Mouse (Mus musculus) gonadal fat pad, adult 2 months (tissue): ENCODE measurements around the gene Ube2e1. TPM values are rescaled to one million over a fixed set of nuclear protein-coding genes. Genes with fewer than 3 reads are reported as not detected.
"Not testable (repeated sequence)": the region's sequence is repeated elsewhere in the genome, so short reads cannot be mapped to it uniquely, and the experiment has no call there.

Experiments
- DNase-seq: peaks from one replicate; pipeline ENCODE4 v3.0.0-alpha.2; 2012; ENCODE audit warnings: low read depth
- polyA plus RNA-seq: library from polyadenylated mRNA; depleted of rRNA; stranded (reverse); fragments of >200 nt; gene quantifications from 2 replicates; pipeline ENCODE4 v1.2.3, GENCODE M21; 2012

Ube2e1 gene
- polyA plus RNA-seq, 1 experiment: 37.7 TPM

DNA sequence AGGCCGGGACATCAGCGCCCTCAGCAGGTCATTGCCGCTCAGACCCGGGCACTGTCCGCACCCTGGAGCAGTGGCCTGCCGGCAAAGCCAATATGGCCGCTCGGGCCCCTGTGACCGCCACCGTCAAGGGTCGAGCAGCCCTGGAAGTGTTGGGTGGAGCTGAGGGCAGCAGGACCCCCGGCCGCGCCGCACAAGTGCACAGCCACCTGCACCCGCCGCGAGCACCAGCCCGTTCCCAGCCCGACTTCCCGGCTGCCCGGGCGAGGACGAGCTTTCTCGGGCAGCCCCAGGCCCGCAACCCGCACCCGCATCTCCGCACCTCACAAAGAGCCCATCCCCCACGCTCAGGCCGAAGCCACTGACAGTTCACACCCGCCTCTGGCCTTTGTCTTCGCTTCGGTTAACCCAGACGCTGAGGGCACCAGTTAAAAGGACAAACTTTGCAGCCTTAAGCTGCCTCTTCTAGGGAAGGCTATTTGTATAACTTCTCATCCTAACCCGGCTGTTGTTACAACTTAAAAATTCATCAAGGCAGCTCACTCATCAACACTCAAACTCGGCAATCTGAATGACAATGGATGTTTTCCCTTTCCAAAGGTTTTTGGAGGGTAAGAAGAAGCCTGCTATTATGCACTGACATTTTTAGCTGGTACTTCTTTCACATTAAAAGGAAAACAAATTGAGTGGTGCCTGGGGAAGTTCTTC is 4.5 kb downstream of the Ube2e1 start:
- no peak for DNase-seq

DNA sequence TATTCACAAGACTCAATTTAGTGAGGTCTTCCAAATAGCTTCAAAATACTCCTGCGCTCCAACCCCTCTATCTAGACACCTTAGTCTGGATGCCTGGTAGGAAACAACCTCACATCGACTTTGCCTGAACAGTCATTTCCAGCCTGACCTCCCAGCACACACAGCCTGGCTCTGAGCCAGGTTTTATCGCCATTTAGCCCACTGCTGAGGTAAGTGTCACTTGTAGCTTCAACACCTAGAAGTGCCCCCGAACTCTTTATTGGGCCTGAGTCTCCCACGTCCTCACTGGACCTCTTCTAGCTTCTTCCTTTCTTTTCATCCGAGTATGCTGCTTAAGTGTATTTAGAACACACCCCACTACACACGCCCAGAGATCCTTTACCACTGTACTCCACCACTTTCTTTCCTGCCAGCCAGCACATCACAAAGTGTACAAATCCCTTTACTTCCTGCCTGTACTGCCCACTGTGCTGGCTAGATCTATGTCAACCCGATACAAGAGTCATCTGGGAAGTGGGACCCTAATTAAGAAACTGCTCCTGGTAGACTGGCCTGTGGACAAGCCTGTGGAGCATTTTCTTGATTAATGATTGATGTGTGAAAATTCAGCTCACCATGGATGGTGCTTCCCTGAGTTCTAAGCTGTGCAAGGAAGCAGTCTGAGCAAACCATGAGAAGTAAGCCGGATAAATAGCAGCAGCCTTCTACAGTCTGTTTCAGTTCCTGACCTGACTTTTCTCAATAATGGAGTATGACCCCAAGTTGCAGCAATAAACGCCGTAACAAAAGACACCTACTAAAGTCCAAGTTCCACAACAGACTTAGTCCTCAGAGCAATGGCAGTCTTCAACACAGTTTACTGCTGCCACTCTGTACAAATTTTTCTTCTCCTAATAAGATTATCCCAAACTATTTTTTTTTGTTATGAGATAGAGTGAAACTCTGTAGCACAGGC is 13.9 kb downstream of the Ube2e1 start:
- DNase-seq: no peak

DNA sequence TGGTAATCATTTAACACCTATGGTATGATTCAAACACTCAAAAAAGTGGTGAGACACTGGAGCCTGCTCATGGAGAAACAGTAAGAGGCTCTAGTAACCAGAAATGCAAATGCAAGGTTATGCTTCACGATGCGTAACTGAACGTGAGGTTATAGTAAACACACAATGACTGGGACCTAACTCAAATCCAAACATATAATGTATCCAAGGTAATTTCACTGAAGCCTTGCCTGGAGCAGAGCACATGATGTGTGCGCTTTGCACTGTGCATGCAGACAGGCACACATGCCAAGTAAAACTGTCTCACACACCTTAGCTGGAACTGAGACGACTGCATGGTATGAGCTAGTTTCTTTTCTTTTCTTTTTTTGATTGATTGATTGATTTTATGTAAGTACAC is 27.5 kb downstream of the Ube2e1 start:
- no peak for DNase-seq

DNA sequence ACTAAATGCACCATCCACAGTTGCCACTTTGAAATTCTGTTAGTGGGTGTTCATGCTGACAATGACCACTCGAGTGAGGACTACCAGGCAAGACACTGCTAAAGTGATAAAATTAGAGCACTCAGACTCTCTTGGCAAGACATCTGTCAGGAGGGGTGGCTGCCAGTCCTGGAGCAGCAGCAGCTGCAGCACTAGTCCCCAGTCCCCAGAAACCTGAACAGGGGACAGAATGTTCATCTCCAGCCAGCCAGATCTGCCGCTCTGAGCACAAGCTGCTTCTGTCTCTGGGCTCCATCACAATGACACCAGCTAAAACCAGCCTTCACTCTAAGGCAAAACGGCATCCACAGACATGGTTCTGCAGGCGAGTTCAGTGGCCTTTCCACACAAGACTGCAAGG is 28.4 kb downstream of the Ube2e1 start:
- no peak for DNase-seq

DNA sequence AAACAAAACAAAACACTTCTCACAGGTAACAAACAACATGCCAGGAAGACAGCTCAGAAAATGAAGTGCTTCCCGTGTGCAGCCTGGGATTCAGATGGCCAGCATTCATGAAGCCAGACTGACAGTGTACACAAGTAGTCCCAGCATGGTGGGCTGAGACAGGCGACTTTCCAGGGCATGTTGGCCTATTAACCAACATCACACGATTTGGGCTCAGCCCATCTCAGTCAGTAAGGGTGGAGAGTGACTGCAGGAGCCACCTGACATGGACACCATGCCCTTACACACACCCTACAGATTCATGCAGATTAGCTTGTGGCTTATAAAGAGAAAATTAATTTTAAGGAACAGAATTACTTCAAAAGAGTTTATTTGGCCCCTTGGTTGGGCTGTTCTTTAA is 28.9 kb downstream of the Ube2e1 start:
- DNase-seq: no peak

DNA sequence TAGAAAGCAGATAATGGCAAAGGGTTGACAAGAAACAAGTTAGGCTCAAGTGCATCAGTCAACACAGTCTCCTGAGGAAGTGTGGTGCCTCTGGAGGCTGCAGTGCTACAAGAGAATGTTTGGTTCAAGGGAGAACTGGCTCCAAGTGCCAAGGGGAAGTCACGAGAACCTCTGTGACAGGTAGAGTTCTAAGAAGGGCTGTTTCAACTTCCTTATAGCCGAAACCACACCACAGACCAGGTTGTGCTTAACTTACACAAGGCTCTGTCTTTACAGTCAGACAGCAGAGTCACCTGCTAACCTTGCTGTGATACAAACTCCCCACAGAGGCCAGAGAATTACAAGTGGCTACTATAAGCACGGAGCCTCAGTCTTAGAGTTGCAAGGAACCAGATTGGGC is 30.1 kb downstream of the Ube2e1 start:
- DNase-seq: no peak

DNA sequence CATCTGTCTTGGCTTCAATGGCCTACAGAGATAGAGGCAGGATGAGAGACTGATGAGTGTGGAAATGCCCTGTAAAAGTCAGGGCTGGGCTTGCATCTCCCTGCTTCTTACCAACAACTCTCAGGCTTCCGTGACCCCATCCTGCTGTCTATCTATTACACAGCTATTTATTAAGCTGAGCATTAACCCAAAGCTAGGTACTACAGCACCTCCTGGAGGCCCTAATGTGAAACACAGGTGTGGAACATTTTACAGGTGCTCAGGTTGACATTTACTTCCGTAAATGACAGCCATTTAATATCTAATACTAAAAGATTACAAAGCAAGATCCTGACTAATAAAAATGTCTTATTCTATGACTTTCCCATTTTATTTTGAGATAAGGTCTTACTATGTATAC is 31.0 kb downstream of the Ube2e1 start:
- no peak for DNase-seq

DNA sequence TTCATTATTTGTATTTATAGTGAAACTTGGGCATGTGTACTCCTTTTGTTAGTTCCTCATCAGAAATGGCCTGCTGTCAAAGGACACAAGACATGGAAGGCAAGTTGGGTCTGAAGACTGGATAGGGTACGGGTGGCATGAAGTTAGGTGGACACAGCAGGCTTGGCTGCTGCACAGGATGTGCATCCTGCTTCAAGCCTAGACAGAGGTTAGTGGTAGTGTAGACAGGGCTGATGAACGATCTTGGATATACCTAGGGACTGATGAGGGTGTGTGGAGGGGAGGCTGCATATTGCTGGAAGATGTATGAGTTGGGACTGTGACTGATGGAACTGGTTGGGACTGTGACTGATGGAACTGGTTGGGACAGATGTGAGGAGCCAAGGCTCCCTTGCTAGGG is 32.8 kb downstream of the Ube2e1 start:
- DNase-seq: no peak

DNA sequence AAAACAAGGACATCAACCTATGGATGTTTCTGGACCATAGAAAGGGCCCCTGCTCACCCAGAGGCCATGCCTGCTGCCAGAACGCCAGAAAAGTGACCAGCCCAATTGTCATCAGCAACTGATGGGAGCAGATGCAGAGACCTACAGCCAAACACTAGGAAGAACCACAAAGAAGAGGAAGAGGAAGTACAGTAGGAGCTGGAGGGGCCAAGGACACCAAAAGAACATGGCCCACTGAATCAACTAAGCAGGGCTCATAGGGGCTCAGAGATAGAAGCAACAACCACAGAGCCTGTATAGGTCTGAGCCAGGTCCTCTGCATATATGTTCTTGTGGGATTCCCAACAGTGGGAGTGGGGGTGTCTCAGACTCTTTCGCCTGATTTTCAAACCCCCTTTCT is 34.2 kb downstream of the Ube2e1 start:
- DNase-seq: no peak

DNA sequence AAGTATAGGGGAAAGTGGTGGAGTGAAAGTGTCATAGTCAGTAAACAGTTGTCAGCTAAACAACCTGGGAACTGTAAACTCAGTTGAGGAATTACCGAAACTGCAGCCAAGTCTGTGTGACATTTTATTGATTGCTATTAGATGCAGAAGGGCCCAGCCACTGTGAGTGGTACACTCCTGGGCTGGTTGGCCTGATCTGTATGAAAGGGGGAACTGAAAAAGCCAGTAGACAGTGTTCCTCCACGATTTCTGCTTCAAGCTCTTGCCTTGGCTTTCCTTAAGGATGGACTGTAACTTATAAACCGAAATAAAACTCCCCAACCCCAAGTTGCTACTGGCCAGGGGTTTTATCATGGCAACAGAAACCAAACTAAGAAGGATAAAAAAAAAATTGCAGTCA is 39.1 kb downstream of the Ube2e1 start:
- no peak for DNase-seq

DNA sequence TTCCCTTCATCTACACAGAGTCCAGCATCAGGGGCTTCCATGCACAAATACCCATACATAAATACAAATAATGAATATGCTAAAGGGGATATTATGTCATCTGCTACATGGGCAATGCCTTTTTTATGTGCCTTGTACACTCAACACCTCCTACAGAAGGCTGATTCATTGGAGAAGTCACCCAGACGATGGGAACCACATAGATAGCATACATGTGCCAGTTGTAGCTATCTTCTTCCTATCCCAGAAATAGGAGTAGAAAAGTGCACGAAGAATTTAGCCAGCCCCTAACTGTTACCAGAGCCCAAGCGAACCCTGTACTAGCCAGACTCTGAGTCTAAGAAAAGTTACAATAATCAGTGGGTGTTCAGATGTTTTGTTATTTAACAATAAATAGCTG is 39.5 kb downstream of the Ube2e1 start:
- DNase-seq: no peak

DNA sequence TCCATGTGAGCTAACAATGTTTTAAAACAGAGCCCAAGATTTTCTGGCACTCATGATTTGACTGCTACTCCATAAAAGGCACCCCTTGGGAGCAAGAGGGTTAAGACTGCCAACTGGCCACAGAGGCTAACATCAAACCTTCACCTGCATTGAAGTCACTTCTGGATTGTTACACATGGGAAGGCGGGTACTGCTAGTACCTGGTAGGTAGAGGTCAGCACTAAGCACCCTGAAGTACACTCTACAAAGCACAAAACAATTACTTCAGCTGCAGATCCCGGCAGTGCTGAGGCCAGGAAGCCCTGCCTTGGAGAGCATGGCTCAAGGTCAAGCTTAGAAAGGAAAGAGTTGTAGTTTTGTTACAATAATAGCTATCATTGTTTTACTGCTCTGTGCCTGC is 44.3 kb downstream of the Ube2e1 start:
- DNase-seq: no peak

DNA sequence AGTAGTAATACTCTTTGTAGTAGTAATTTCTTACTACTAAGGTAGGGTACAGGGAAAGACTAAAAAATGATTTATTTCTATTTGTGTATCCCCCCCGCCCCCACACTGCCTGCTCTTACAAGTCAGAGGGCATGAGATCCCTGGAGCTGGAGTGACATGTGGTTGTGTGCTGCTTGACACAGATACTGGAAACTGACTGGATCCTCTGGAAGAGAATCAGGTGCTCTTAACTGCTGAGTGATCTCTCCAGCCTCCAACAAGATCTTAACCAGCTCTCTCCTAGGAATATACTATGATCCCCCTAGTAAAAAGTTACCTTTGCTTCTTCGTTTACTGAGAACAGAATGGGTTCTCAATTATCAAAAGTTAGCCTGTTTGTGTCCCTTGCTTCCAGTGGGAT is 45.2 kb downstream of the Ube2e1 start:
- no peak for DNase-seq

DNA sequence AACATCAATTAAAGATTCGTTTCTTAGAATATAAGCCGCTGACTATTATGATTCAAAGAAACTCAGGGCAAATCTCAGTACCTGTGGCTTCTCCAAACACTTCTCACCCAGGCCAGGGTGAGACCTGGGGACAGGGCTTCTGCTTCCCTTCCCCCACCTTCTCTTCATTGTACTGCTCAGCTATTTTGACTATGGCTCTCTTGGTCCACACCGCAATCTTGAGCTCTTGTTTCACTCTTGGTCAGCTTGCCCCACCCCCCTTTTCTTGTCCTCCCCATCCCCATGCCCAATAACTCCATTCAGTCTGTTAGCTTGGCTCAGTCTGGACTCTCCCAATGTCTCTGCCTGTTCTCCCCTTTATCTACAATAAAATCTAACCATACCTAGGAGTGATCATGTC is 46.2 kb downstream of the Ube2e1 start:
- no peak for DNase-seq

DNA sequence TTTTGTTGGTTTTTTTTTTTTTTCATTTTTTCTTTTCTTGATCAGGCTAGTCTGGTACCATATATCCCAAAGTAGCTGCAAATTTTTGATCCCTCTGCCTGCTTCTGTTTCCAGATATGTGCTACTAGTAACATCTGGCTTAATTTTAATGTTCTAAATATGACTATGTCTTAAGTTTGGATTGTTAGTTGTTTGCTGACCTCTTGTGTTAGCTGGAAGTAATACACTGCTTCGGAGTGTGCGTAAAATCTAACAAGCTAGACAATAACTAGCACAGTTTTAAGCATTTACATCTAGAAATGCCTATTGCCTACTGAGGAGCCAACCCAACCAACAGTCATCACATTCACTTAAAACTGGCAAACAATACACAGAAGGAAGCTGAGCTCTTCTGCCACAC is 47.1 kb downstream of the Ube2e1 start:
- no peak for DNase-seq

DNA sequence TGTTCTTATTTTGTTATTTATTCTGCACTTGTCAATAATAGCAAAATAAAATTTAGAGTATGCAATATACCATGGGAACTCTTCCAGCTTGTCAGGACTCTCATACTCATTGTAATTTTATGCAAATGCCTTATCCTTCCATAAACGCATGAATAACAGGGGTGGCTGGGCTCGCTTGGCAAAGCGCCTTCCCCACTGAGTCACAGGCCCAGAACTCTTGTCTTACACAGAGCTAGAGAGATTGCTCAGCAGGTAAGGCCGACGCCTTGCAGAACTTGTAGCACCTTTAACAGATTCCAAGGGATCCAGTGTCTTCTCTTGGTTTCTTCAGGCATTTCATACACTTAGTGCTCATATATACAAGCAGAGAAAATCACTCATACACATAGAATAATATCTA is 51.3 kb downstream of the Ube2e1 start:
- DNase-seq: no peak

DNA sequence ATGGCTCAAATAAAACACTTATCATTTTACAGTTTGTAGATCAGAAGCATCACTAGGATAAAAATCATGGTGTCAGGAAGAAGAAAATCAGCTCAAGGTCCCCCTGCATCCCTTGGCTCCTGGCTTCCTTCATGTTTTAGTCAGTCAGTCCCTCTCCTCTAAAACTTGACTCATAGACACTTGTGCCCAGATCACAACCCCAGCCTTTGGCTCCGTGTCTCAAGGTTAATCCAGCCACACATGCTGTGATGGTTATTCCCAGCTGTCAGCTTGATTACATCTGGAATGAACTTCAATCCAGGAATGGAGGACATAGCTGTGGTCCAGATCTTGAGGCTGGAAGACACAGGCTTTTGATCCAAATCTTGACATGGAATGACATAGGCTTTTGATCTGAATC is 57.1 kb downstream of the Ube2e1 start:
- DNase-seq: no peak

DNA sequence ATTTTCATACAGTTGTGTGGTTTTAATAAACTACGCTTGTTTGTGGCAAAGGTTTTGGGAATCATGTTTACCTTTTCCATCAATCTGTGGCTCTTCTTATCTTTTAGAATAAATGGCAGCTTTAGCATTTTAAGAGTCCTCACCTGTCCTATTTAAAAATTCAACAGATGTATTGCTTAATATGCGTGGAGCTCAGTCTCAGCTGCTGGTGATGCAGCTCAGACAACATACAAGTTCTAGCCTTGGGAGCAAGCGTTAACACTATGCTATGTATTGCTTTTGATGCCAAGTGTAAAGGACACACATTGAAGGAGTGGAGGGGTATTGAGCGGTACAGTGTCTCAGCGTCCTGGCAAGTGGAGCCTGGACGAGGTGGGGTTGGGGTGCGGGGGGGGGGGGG is 60.0 kb downstream of the Ube2e1 start:
- DNase-seq: no peak

DNA sequence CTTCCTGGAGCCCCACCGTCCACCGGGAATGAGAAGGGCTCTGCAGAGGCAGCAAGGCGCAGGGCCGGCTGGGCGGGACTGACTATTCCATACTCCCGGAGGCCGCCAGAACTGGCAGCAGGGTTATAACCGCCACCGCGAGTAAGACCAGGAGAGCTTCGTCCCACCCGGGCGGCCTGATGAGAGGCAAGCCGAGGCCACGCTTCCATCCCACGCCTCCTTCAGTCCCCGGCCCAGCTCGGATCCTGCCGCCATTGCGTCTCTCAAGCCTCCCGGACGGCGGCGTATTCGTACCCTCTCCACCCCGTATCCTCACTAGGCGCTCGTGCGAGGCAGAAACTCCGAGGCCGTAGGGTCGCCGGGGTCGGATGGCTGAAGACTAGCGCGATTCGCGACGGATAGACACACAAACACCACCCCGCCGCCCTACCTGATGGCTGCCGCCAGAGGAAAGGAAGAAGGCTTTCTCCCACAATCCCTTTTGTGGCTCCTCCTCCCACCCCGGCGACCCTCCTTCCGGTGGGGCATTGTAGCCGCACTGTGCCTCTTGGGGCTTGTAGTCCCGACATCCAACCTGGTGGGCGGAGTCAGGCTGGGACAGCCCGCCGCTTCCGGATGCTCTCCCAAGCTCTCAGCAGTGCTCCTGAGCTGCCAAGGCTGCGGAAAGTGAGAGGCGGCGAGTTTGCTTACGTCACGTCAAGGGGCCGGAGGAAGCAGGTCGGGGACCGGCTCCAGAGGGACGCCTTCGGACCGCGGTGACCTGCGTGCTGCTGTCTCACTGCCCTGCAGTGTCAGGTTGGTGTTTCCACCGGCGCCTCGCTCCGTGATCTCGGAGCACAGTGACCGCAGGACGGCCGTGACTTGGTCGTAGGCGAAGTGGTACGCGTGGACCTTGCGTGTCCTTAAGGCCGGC is 60.9 kb downstream of the Ube2e1 start, which contains the start of the genes Nkiras1 and Rpl15:
Gene Nkiras1, plus strand, starts transcription at position 608 of the 913 bp plus-strand sequence.
Gene Rpl15, minus strand, starts transcription at position 863 of the 913 bp plus-strand sequence.
- peak; percentile 85 for DNase-seq

DNA sequence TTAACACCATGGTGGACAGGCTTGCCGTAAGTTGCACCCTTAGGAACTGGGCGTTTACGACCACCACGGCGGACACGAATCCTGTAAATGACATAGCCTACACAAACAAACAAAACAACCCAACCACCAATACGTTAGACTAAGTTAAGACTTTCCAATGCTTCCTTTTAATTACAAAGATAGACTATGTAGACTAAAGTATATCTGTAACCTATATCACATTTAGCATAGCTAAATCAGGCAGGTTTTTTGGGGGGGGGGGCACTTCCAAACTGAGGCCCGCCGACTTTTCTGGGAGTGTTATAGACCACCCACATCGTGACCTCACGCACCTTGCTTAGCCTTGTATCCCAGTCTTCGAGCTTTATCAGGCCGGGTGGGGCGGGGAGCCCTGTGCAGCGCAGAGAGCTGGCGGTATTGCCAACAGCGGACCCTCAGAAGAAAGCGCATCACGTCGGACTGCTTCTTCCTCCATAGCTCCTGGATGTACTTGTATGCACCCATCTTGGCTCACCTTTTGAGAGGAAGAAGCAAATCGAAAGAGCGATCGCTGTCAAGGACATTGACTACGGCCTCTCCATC is 61.6 kb downstream of the Ube2e1 start:
- DNase-seq: not testable (repeated sequence)

DNA sequence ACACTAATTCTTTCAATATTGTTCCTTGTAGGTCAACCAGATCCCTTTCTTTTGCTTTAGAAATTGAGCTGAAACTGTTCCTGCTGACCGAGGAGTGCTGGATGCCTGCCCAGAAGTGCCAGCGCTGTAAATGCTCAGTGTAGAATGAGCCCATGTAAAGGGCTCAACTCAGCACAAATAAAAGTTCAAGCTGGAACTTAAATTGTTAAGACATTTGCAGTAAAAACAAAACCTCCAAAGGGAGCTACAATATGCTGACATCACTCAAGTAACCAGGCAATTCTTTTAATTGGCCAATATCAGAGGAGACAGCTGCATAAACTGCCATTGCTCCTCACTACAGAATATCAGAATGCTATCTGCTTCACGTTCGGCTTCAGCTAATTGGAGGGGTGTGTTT is 68.2 kb downstream of the Ube2e1 start:
- no peak for DNase-seq

DNA sequence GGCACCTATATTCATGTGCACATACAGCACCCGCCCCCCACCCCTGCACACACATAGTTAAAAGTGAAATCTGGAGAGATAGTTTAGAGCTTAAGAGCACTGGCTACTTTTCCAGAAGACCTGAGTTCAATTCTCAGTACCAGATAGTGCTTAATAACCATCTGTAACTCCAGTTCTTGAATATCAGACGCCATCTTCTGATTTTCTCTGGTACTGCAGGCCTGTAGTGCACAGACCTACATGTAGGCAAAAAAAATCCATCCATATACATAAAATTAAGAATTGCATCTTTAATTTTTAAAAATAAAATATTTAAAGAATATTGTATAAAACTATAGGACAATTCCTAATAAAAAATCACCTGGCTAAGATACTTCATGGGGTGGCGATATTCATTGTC is 70.5 kb downstream of the Ube2e1 start:
- no peak for DNase-seq
